15 mouse cellular contexts compared by ENCODE assay signal in genomic region chr14:25073143-25073542, GRCm38 (mm10).
DNase-seq lines count a peak whose midpoint lies in the region; ATAC-seq lines count a peak whose summit lies in the region.
"Had no signal": no experiment of that assay in that cellular context is flagged by ENCODE, and none has a peak within 500 bp of the region (broad histone marks: within the 10 kb centered on the region; RNA-seq: fewer than 3 reads in every experiment).

No protein-coding gene starts in this region.

- no peak overlapping the region for H3K4me2 ChIP-seq in hindbrain, embryonic 11.5 days (replicated peaks; ENCODE audit: low read depth, low read length)
- H3K4me2 ChIP-seq in midbrain, embryonic 12.5 days (replicated peaks): no peak overlapping the region

- no peak overlapping the region for H3K4me3 ChIP-seq in hindbrain, embryonic 10.5 days
- H3K4me3 ChIP-seq in hindbrain, embryonic 11.5 days (ENCODE audit: low read depth, low read length): no peak overlapping the region
- no peak overlapping the region for H3K4me3 ChIP-seq in midbrain, embryonic 12.5 days
- H3K4me3 ChIP-seq in forebrain, embryonic 10.5 days: no peak overlapping the region
- H3K4me3 ChIP-seq: gastrocnemius, adult 2 months had no signal

- H3K9ac ChIP-seq in hindbrain, embryonic 11.5 days (ENCODE audit: low read depth, low read length): no peak overlapping the region
- H3K9ac ChIP-seq in midbrain, embryonic 12.5 days (replicated peaks): no peak overlapping the region

- 71% methylated on average over 5 of the region's 5 CpGs for WGBS in hindbrain, embryonic 10.5 days
- 72% methylated on average over 5 of the region's 5 CpGs for WGBS in hindbrain, embryonic 11.5 days
- WGBS in midbrain, embryonic 12.5 days: 17% methylated on average over 5 of the region's 5 CpGs
- 33% methylated on average over 5 of the region's 5 CpGs for WGBS in forebrain, embryonic 10.5 days

- no peak for ATAC-seq in hindbrain, embryonic 11.5 days (ENCODE audit: low FRiP score)
- ATAC-seq in midbrain, embryonic 12.5 days (ENCODE audit: low FRiP score, low read depth): no peak
- ATAC-seq: intestine, postnatal 0 days had no signal

- H3K36me3 ChIP-seq in hindbrain, embryonic 10.5 days: no peaks in the 10 kb centered on the region
- no peaks in the 10 kb centered on the region for H3K36me3 ChIP-seq in hindbrain, embryonic 11.5 days (ENCODE audit: control insufficient read depth, insufficient read depth, low read length)
- H3K36me3 ChIP-seq in midbrain, embryonic 12.5 days: no peaks in the 10 kb centered on the region
- H3K36me3 ChIP-seq in forebrain, embryonic 10.5 days (replicated peaks): no peaks in the 10 kb centered on the region

- DNase-seq in hindbrain, embryonic 10.5 days (ENCODE audit: low spot score): no peak
- no peak for DNase-seq in hindbrain, embryonic 11.5 days (ENCODE audit: low spot score)
- DNase-seq in cerebellum, postnatal 10 days: peak; percentile 70 to 78
- DNase-seq in retina, postnatal 7 days (ENCODE audit: low read depth, low spot score): peak; percentile 50
- DNase-seq in forebrain, embryonic 10.5 days (ENCODE audit: extremely low spot score, low spot score): no peak
- DNase-seq in kidney, adult 9 months: no peak
- DNase-seq: adrenal gland, adult 8-10 months; gastrocnemius, adult 2 months; heart, postnatal 4 days; kidney, postnatal 14 days; lung, postnatal 10 days; spleen, adult 18-20 months; thymus, adult 18-20 months had no signal

- no peaks in the 10 kb centered on the region for H3K9me3 ChIP-seq in hindbrain, embryonic 10.5 days
- no peaks in the 10 kb centered on the region for H3K9me3 ChIP-seq in hindbrain, embryonic 11.5 days (ENCODE audit: control insufficient read depth, low read length)
- no peaks in the 10 kb centered on the region for H3K9me3 ChIP-seq in midbrain, embryonic 12.5 days
- H3K9me3 ChIP-seq in forebrain, embryonic 10.5 days: no peaks in the 10 kb centered on the region

- H3K27me3 ChIP-seq in hindbrain, embryonic 10.5 days (ENCODE audit: insufficient read depth, poor library complexity, severe bottlenecking): peaks cover 6% of the 10 kb centered on the region; the same call in 1 of the 2 replicates
- no peaks in the 10 kb centered on the region for H3K27me3 ChIP-seq in hindbrain, embryonic 11.5 days (ENCODE audit: control insufficient read depth, insufficient read depth, low read length)
- peaks cover 10% of the 10 kb centered on the region; the same call in 1 of the 2 replicates for H3K27me3 ChIP-seq in midbrain, embryonic 12.5 days
- H3K27me3 ChIP-seq in forebrain, embryonic 10.5 days (ENCODE audit: poor library complexity, severe bottlenecking): peaks cover 31% of the 10 kb centered on the region

- peaks cover 34% of the 10 kb centered on the region for H3K4me1 ChIP-seq in hindbrain, embryonic 10.5 days (replicated peaks)
- peaks cover 2% of the 10 kb centered on the region; the same call in 1 of the 2 replicates for H3K4me1 ChIP-seq in hindbrain, embryonic 11.5 days (replicated peaks; ENCODE audit: control insufficient read depth, insufficient read depth, low read length)
- H3K4me1 ChIP-seq in midbrain, embryonic 12.5 days: peaks cover 24% of the 10 kb centered on the region
- peaks cover 40% of the 10 kb centered on the region for H3K4me1 ChIP-seq in forebrain, embryonic 10.5 days

- peak overlapping the region; percentile 8; the same call in 1 of the 2 replicates for H3K27ac ChIP-seq in hindbrain, embryonic 10.5 days
- no peak overlapping the region for H3K27ac ChIP-seq in hindbrain, embryonic 11.5 days (ENCODE audit: low read depth, low read length)
- H3K27ac ChIP-seq in midbrain, embryonic 12.5 days (replicated peaks): 0 out of 2 replicates have a peak overlapping the region, but pooled peaks have one; percentile 11
- no peak overlapping the region for H3K27ac ChIP-seq in forebrain, embryonic 10.5 days
- H3K27ac ChIP-seq: gastrocnemius, adult 2 months had no signal

Comparison
In these comparisons a context has a peak if more than half of its experiments do, and no peak if none do; other contexts are left out.
1. H3K27ac ChIP-seq: peak in hindbrain, embryonic 10.5 days (single experiment) and midbrain, embryonic 12.5 days (single experiment); none in hindbrain, embryonic 11.5 days (single experiment) and forebrain, embryonic 10.5 days (single experiment).
2. DNase-seq: peak in cerebellum, postnatal 10 days (2 of 2) and retina, postnatal 7 days (single experiment); none in hindbrain, embryonic 10.5 days (single experiment), hindbrain, embryonic 11.5 days (single experiment), forebrain, embryonic 10.5 days (single experiment) and kidney, adult 9 months (single experiment).